Mouse (Mus musculus) testis, adult 2 months (tissue): Measurements from ENCODE around the gene Tmem219. TPM values are rescaled to one million over a fixed set of nuclear protein-coding genes. Genes with fewer than 3 reads are reported as not detected.

Experiments
- H3K27ac ChIP-seq: fragments of 200-500 bp; 2 replicates; pipeline ENCODE4 v1.5.1; 2012; ENCODE audit warnings: low read depth, low read length; ENCODE audit not compliant: control insufficient read depth, insufficient read depth
- H3K27me3 ChIP-seq: fragments of 200-500 bp; 2 replicates; pipeline ENCODE4 v1.6.1; 2012; ENCODE audit warnings: mild to moderate bottlenecking, low read length, moderate library complexity; ENCODE audit not compliant: control insufficient read depth, insufficient read depth
- H3K36me3 ChIP-seq: fragments of 200-500 bp; 2 replicates; pipeline ENCODE4 v1.6.1; 2012; ENCODE audit warnings: mild to moderate bottlenecking, low read length; ENCODE audit not compliant: control insufficient read depth, insufficient read depth
- H3K4me1 ChIP-seq: fragments of 200-500 bp; 2 replicates; pipeline ENCODE4 v1.6.1; 2012; ENCODE audit warnings: low read length; ENCODE audit not compliant: control insufficient read depth, insufficient read depth
- H3K4me3 ChIP-seq: fragments of 200-500 bp; 2 replicates; pipeline ENCODE4 v1.5.1; 2012; ENCODE audit warnings: low read depth, mild to moderate bottlenecking, low read length, moderate library complexity, mixed read lengths; ENCODE audit not compliant: control insufficient read depth
- CTCF ChIP-seq: fragments of 200-500 bp; IDR thresholded peaks from 2 replicates; pipeline ENCODE4 v1.5.1; 2012; ENCODE audit warnings: low read depth, mild to moderate bottlenecking, inconsistent platforms, low read length, moderate library complexity; ENCODE audit not compliant: control insufficient read depth, insufficient read depth, insufficient replicate concordance
- POLR2A ChIP-seq: fragments of 200-500 bp; IDR thresholded peaks from 2 replicates; pipeline ENCODE4 v1.6.1; 2012; ENCODE audit warnings: low read depth, mild to moderate bottlenecking, inconsistent platforms, low read length, moderate library complexity; ENCODE audit not compliant: control insufficient read depth
- polyA plus RNA-seq: library from polyadenylated mRNA; depleted of rRNA; stranded (reverse); fragments of >200 nt; gene quantifications from 2 replicates; pipeline ENCODE4 v1.2.3, GENCODE M21; 2012

Tmem219 gene
- polyA plus RNA-seq, 1 experiment, result 70.3 TPM

DNA sequence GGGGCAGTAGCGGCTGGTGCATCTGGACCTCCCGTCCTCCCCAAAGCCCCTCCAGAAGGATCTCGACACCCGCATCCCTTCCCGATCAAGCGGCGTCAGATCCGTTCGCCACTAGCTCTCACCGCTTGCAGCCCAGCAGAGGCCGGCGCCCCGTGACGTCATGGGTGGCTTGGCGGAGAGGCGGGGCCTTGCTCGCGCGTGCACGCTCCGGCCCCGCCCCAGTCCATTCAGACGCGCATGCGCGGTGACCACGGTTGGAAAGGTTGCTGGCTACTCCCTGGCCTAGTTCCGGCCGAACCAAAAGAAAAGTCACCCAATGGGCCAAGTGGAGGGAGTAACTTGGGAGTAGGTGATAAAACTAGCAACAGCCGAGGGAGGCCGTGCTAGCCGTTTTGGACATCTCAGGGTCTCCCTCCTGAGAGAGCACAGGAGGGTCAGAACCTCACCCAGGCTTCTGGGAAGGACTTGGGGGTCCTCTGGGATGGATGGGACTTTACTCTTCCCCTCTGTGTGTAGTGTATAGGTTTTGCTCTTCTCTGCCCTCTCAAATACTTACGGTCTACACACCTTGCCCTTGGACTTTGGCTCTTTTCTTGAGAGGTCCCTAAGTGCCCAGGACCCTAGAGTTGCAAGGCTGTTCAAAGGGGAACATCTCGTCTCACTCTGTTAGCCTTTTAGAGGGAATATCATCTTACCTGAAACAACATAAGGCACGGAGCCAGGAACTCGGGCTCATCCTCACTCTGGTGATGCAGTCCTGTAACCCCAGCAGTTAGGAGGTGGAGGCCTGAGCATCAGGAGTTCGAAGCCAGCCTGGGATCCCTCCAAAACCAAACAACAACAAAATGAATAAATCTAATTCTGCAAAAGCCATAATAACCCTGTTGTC, 24.4 kb downstream of the Tmem219 start:
- Histone ChIP-seq H3K4me3 (peak overlapping the region; percentile 72), H3K27me3 (no peaks in the 10 kb centered on the region), H3K27ac (peak overlapping the region; percentile 80; the same call in 1 of the 2 replicates), H3K4me1 (peaks cover 16% of the 10 kb centered on the region), H3K36me3 (peaks cover 1% of the 10 kb centered on the region; the same call in 1 of the 2 replicates)
- peak; percentile 68; the same call in 1 of the 2 replicates for TF ChIP-seq POLR2A
- no peak for TF ChIP-seq CTCF

DNA sequence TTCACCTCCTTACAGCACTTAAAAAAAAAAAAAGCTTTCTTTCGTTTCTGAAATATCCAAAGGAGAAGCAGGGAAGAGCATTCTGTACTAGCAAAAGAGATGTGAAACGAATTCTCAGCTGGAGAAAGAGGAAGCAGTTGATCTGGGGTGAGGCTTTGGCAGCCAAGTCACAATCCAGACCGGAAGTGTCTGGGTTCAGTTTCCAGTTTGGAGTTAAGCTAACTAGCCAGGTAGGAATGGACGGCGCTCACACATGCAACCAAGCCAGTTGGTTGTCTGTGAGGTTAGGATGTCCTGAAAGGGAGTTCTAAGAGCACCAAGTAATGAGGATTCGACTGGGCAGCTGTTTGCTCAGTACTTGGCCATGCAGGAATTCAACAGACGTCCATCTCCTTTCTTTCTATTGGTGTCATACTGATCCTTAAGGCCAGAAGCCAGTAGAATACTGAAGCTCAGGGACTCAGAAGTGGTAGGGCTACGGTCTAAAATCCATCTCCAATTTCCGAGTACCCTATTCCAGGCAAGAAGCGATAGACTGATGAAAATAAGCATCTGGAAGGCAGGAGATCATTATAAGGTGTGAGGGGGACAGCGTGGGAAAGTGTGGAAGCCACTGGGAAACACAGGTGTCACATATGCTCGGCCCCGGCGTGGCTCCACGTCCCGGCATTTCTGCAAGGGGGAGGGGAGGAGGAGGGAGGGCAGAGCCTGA, 25.2 kb downstream of the Tmem219 start:
- peak overlapping the region; percentile 72 for H3K4me3 ChIP-seq
- H3K36me3 ChIP-seq, result peaks cover 1% of the 10 kb centered on the region; the same call in 1 of the 2 replicates
- peak overlapping the region; percentile 80 for H3K27ac ChIP-seq
- peaks cover 16% of the 10 kb centered on the region for H3K4me1 ChIP-seq
- no peak for TF ChIP-seq CTCF
- TF ChIP-seq POLR2A, result no peak
- H3K27me3 ChIP-seq, result no peaks in the 10 kb centered on the region

GRCm38 (mm10) chr7:126896912-126897311, 25.8 kb downstream of the Tmem219 start:
- H3K4me1 ChIP-seq, result peaks cover 16% of the 10 kb centered on the region
- H3K27ac ChIP-seq, result peak overlapping the region; percentile 63
- no peak for TF ChIP-seq CTCF
- no peak for TF ChIP-seq POLR2A
- no peak overlapping the region for H3K4me3 ChIP-seq
- peaks cover 1% of the 10 kb centered on the region; the same call in 1 of the 2 replicates for H3K36me3 ChIP-seq
- H3K27me3 ChIP-seq, result no peaks in the 10 kb centered on the region

DNA sequence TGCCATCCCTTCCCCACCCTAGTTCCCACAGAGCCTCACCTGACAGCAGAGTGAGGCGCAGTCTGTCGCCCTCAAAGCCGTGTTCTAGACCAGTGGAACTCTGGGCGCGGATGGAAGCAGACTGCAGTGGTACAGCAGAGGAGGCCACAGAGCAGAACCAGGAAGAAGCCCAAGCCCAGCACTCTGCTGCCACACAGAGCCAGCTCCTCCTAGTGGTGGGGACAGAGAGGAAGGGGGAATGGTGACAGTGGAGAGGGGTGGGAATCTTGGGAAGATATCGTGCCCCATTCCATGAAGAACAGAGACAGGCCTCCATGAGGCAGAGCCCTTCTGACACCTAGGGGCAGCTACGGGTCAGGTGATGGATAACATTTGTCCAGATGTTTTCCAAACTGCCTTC, 33.9 kb downstream of the Tmem219 start:
- Histone ChIP-seq H3K4me1 (peaks cover under 1% of the 10 kb centered on the region; the same call in 1 of the 2 replicates), H3K36me3 (peaks cover 1% of the 10 kb centered on the region; the same call in 1 of the 2 replicates), H3K27me3 (no peaks in the 10 kb centered on the region), H3K27ac (no peak overlapping the region), H3K4me3 (no peak overlapping the region)
- TF ChIP-seq POLR2A (no peak), CTCF (peak; percentile 18; the same call in 1 of the 2 replicates)

GRCm38 (mm10) chr7:126887281-126887680, 35.4 kb downstream of the Tmem219 start:
- Histone ChIP-seq H3K36me3 (peaks cover 1% of the 10 kb centered on the region; the same call in 1 of the 2 replicates), H3K27me3 (no peaks in the 10 kb centered on the region)

GRCm38 (mm10) chr7:126884286-126885164, 38.2 kb downstream of the Tmem219 start, which contains the start of gene Taok2:
Gene Taok2 (minus strand): TSS chr7:126884703.
- Histone ChIP-seq H3K27me3 (no peaks in the 10 kb centered on the region), H3K27ac (peak within 1 kb of the TSS; percentile 92), H3K4me3 (peak within 1 kb of the TSS; percentile 91), H3K4me1 (peaks cover 5% of the 10 kb centered on the region; the same call in 1 of the 2 replicates), H3K36me3 (no peaks in the 10 kb centered on the region; the same call in 1 of the 2 replicates)
- peak; percentile 33 for TF ChIP-seq POLR2A
- no peak for TF ChIP-seq CTCF

More at GRCm38 (mm10) chr7:126887281-126887680, 35.4 kb downstream of the Tmem219 start:
- Histone ChIP-seq H3K4me3 (no peak overlapping the region), H3K27ac (no peak overlapping the region), H3K4me1 (peaks cover 5% of the 10 kb centered on the region; the same call in 1 of the 2 replicates)
- no peak for TF ChIP-seq POLR2A
- no peak for TF ChIP-seq CTCF
